Mouse (Mus musculus) activated CD4-positive, CD25-positive, alpha-beta regulatory T cell (primary cell): Measurements from ENCODE around the gene Hmgb2. TPM values are rescaled to one million over a fixed set of nuclear protein-coding genes. Genes with fewer than 3 reads are reported as not detected.

Experiments used
- polyA plus RNA-seq, 2 experiments: library from polyadenylated mRNA; unstranded; fragments of 100-300 nt; shearing (Covaris generic); gene quantifications; one replicate each; pipeline ENCODE4 v1.2.1; 2017

Hmgb2 gene
- polyA plus RNA-seq = 100 to 1,000 TPM; 162 to 255 TPM

DNA sequence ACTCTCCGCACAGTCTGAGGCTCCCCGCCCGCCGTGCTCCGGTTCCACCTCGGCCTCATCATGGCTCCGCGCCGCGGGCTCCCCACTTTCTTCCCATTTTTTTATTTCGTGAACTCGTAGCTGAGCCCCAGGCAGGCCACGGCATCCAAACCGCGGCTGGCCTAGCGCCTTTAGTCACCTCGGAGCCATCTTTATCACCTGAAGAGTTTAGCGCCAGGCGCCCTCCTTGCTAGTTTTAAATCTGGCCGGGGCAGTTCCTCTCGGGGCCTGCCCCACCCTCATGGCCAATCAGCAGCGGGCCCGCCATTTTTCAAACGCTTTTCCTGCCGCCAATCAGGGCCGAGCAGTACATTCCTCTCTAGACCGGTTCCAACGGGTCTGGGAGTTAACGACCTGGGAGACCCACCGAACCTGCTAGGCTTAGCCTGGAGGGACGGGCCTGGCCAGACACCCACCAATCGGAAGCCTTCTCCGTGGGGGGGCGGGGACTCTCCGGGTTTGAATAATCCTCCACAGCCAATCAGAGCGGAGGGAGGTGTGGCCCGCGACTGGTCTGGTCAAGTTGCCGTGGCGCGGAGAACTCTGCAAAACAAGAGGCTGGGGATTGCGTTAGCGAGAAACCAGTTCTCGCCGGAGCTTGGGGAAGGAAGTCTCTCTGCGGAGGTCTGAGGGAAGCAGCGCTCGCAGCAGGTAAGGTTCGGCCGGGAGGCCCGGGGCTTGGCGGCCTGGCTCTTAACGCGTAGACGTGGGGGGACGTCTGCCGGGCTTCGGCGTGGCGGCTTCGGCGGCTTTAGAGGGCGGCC, at the start of gene Hmgb2:
Hmgb2 (plus strand) TSS at position 592 of the 803 bp plus-strand sequence.

DNA sequence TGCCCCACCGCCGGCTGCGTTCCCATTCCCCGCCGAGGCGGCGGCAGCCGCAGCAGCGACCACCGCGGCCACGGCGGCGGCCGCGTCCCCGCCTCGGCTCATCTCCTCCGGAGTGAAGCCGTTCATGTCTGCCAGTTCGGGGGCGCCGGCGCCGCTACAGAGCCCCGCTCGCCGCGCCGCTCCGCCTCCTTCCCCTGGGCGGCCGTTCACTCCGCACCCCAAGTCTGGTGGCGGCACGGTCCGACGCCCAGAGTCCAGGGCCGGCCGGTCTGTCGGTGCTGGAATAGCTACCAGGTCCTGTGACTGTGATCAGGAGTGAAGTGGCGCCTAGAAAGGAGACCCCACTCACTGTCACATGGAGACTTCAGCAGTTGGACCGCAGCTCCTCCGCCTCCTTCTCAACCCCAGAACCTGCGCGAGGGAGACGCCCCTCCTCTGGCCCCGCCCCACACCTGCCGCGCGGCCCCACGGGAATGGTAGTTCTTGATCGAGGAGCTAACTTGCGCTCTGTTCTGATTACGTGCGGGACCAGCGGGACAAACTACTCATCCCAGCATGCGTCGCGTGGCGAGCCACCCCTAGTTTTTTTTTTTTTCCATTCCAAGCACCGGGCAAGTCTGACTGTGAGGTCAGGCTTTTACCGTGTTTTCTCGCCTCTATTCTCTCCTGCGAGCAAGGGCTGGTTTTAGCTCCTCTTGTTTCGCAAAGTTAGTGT, 24.1 kb upstream of the Hmgb2 start, which contains the start of gene Sap30:
Sap30 (minus strand) TSS at position 420 of the 715 bp plus-strand sequence.

Other genes with a start within 250 kb of the Hmgb2 start
- gene Hand2, start 190.9 kb upstream of the Hmgb2 start, polyA plus RNA-seq = not detected
- gene Scrg1, start 56.0 kb upstream of the Hmgb2 start, polyA plus RNA-seq = not detected
- gene Sap30, start 24.0 kb upstream of the Hmgb2 start, polyA plus RNA-seq = 1 to 10 TPM; 5.1 to 6.9 TPM
- gene Galnt7, start 141.1 kb downstream of the Hmgb2 start, polyA plus RNA-seq = 10 to 100 TPM; 24.0 to 29.5 TPM